ENCODE assay signal across 23 mouse cellular contexts in the genomic region with DNA sequence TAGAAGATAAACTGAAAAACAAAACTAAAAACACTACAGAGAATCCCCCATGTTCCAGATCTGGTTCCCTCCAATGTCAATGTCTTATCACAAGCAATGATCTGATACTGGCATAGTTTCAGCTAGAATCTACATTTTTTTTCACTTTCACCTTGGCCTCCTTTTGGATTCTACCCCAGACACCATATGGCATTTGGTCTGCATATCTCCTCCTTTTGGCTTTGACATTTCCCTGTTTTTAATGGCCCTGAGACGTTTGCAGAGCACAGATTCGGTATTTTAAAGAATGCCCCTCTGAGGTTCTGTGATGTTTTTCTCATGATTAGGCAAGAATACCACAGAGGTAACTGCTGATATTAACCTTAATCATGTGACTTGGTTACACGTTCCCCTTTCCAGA.
A peak's percentile ranks its signal among the peaks of the same experiment; 100 is the strongest.
DNase-seq lines count a peak whose midpoint lies in the region; ATAC-seq lines count a peak whose summit lies in the region.
"Had no signal": no experiment of that assay in that cellular context is flagged by ENCODE, and none has a peak within 500 bp of the region (broad histone marks: within the 10 kb centered on the region; RNA-seq: fewer than 3 reads in every experiment).

No protein-coding gene starts in this region.

- DNase-seq in cerebellum, postnatal 4 days (ENCODE audit: low spot score in 2 of 2): no peak
- DNase-seq in midbrain, embryonic 11.5 days (ENCODE audit: low spot score, missing footprints): peak; percentile 79
- no peak for DNase-seq in midbrain, embryonic 14.5 days
- peak; percentile 79 for DNase-seq in cerebellum, adult 9-11 months
- DNase-seq in lung, postnatal 25 days (ENCODE audit: low spot score): no peak
- DNase-seq in hindbrain, embryonic 14.5 days (ENCODE audit: low spot score): no peak
- DNase-seq: gastrocnemius, postnatal 10 days; kidney, adult 8-10 months; kidney, postnatal 4 days; liver, embryonic 13.5 days; lung, adult 18-20 months; lung, postnatal 10 days had no signal

- no peaks in the 10 kb centered on the region for H3K4me1 ChIP-seq in midbrain, embryonic 11.5 days (ENCODE audit: control insufficient read depth, insufficient read depth, low read length)
- no peaks in the 10 kb centered on the region for H3K4me1 ChIP-seq in midbrain, embryonic 14.5 days (ENCODE audit: control insufficient read depth, insufficient read depth, low read length)
- no peaks in the 10 kb centered on the region for H3K4me1 ChIP-seq in hindbrain, embryonic 14.5 days (replicated peaks; ENCODE audit: control insufficient read depth, insufficient read depth, low read length)
- H3K4me1 ChIP-seq: hindbrain, embryonic 12.5 days; liver, embryonic 13.5 days had no signal

- ATAC-seq in cerebellum, adult (ENCODE audit: insufficient number of reproducible peaks, low FRiP score, low TSS enrichment): peak; percentile 56
- ATAC-seq in midbrain, embryonic 11.5 days (ENCODE audit: low FRiP score): no peak
- ATAC-seq in midbrain, embryonic 14.5 days (ENCODE audit: low FRiP score, low TSS enrichment): no peak
- peak; percentile 26; the same call in 1 of the 2 replicates for ATAC-seq in granulocyte monocyte progenitor cell, adult 5-6 weeks (replicated peaks; ENCODE audit: poor library complexity, severe bottlenecking)
- ATAC-seq in hindbrain, embryonic 14.5 days (ENCODE audit: low FRiP score): no peak
- ATAC-seq: activated CD4-positive, CD25-positive, alpha-beta regulatory T cell, adult 4 months; intestine, embryonic 16.5 days; midbrain, embryonic 16.5 days had no signal

- H3K27ac ChIP-seq in midbrain, embryonic 11.5 days (ENCODE audit: low read depth, low read length): no peak overlapping the region
- H3K27ac ChIP-seq in midbrain, embryonic 14.5 days (replicated peaks; ENCODE audit: low read depth, low read length): no peak overlapping the region
- no peak overlapping the region for H3K27ac ChIP-seq in hindbrain, embryonic 14.5 days
- H3K27ac ChIP-seq: heart, embryonic 15.5 days; hindbrain, embryonic 12.5 days; kidney, postnatal 0 days; limb, embryonic 10.5 days; limb, embryonic 15.5 days; liver, embryonic 13.5 days had no signal

- H3K9ac ChIP-seq in midbrain, embryonic 11.5 days (ENCODE audit: low read length): no peak overlapping the region
- no peak overlapping the region for H3K9ac ChIP-seq in midbrain, embryonic 14.5 days (replicated peaks; ENCODE audit: low read length)
- H3K9ac ChIP-seq in hindbrain, embryonic 14.5 days: no peak overlapping the region
- H3K9ac ChIP-seq: heart, embryonic 15.5 days; hindbrain, embryonic 12.5 days; limb, embryonic 15.5 days; liver, embryonic 13.5 days had no signal

- WGBS in midbrain, embryonic 11.5 days: 82% methylated on average over 3 of the region's 3 CpGs
- 86% methylated on average over 3 of the region's 3 CpGs for WGBS in midbrain, embryonic 14.5 days
- 81% methylated on average over 3 of the region's 3 CpGs for WGBS in hindbrain, embryonic 14.5 days

- H3K36me3 ChIP-seq in midbrain, embryonic 11.5 days (ENCODE audit: control insufficient read depth, insufficient read depth, low read length): no peaks in the 10 kb centered on the region
- H3K36me3 ChIP-seq in midbrain, embryonic 14.5 days (ENCODE audit: control insufficient read depth, insufficient read depth, low read length): no peaks in the 10 kb centered on the region
- H3K36me3 ChIP-seq in hindbrain, embryonic 14.5 days (replicated peaks; ENCODE audit: control insufficient read depth, insufficient read depth): no peaks in the 10 kb centered on the region
- H3K36me3 ChIP-seq: heart, embryonic 15.5 days; hindbrain, embryonic 12.5 days; limb, embryonic 10.5 days; limb, embryonic 15.5 days; liver, embryonic 13.5 days had no signal

- H3K4me3 ChIP-seq in midbrain, embryonic 11.5 days (ENCODE audit: low read depth, low read length): no peak overlapping the region
- H3K4me3 ChIP-seq in midbrain, embryonic 14.5 days (replicated peaks; ENCODE audit: low read depth, low read length): no peak overlapping the region
- H3K4me3 ChIP-seq in hindbrain, embryonic 14.5 days (replicated peaks; ENCODE audit: low read length): no peak overlapping the region
- H3K4me3 ChIP-seq: heart, embryonic 15.5 days; hindbrain, embryonic 12.5 days; limb, embryonic 10.5 days; limb, embryonic 15.5 days; liver, embryonic 13.5 days had no signal

- no peak overlapping the region for H3K4me2 ChIP-seq in midbrain, embryonic 11.5 days
- no peak overlapping the region for H3K4me2 ChIP-seq in midbrain, embryonic 14.5 days (ENCODE audit: low read length)
- H3K4me2 ChIP-seq in hindbrain, embryonic 14.5 days (replicated peaks): no peak overlapping the region
- H3K4me2 ChIP-seq: heart, embryonic 15.5 days; hindbrain, embryonic 12.5 days; limb, embryonic 15.5 days; liver, embryonic 13.5 days had no signal

- H3K27me3 ChIP-seq in midbrain, embryonic 11.5 days (ENCODE audit: control insufficient read depth, insufficient read depth, low read length): no peaks in the 10 kb centered on the region
- no peaks in the 10 kb centered on the region for H3K27me3 ChIP-seq in midbrain, embryonic 14.5 days (ENCODE audit: control insufficient read depth, insufficient read depth, low read length)
- no peaks in the 10 kb centered on the region for H3K27me3 ChIP-seq in hindbrain, embryonic 14.5 days (ENCODE audit: control insufficient read depth, insufficient read depth, low read length)
- H3K27me3 ChIP-seq: CH12.LX; heart, embryonic 15.5 days; hindbrain, embryonic 12.5 days; limb, embryonic 15.5 days; liver, embryonic 13.5 days had no signal

- H3K9me3 ChIP-seq in midbrain, embryonic 11.5 days (ENCODE audit: control insufficient read depth, low read length): no peaks in the 10 kb centered on the region
- no peaks in the 10 kb centered on the region for H3K9me3 ChIP-seq in midbrain, embryonic 14.5 days (ENCODE audit: control insufficient read depth, low read length)
- H3K9me3 ChIP-seq in hindbrain, embryonic 14.5 days (ENCODE audit: control insufficient read depth, low read length): no peaks in the 10 kb centered on the region
- H3K9me3 ChIP-seq: heart, embryonic 15.5 days; hindbrain, embryonic 12.5 days; limb, embryonic 10.5 days; limb, embryonic 15.5 days; liver, embryonic 13.5 days had no signal

Comparison
In these comparisons a context has a peak if more than half of its experiments do, and no peak if none do; other contexts are left out.
1. DNase-seq: peak in midbrain, embryonic 11.5 days (single experiment) and cerebellum, adult 9-11 months (single experiment); none in cerebellum, postnatal 4 days (0 of 2), midbrain, embryonic 14.5 days (single experiment), lung, postnatal 25 days (single experiment) and hindbrain, embryonic 14.5 days (single experiment).
2. ATAC-seq: peak in cerebellum, adult (single experiment) and granulocyte monocyte progenitor cell, adult 5-6 weeks (single experiment); none in midbrain, embryonic 11.5 days (single experiment), midbrain, embryonic 14.5 days (single experiment) and hindbrain, embryonic 14.5 days (single experiment).